Mouse (Mus musculus) right cerebral cortex, postnatal 10 days (tissue): ENCODE measurements around the gene Thsd7a.

Experiments used
- DNase-seq, 2 experiments: peaks; one replicate each; pipeline ENCODE4 v3.0.0; 2021; ENCODE audit warnings: low spot score in 2 of 2

Gene Thsd7a

DNA sequence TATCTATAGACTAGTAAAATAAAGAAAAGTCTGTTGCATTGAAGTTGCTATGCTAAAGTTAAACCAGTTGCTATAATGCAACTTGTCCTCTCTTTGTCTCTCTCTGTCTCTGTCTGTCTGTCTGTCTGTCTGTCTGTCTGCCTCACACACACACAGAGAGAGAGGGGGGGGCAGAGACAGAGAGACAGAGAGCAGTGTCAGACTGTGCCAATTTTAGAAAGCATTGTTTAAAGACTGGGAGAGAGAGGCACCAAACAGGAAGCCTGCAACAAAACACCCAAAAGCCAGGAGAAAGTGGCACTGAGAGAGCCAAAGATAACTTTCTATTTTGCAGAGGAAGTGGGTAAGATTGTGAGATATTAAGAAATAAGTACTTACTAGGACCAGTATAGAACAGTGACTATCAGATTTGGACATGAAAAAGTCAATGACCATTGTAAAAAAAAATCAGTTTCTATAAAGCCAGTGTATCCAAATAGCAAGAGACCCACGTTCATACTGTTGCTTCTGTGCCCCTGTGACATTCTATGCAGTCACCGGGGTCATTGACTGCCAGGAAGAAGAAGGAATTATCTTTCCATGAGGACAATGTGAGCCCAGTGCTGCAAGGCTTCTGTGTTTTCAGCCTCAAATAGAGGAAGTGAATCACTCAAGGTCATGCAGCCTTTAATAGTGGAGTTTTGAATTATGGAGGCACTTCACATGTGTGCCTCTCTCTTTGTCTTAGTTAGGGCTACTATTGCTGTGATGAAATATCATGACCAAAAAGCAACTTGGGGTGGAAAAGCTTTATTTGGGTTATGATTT lies 355.4 kb downstream of the Thsd7a start:
- no peak for DNase-seq

DNA sequence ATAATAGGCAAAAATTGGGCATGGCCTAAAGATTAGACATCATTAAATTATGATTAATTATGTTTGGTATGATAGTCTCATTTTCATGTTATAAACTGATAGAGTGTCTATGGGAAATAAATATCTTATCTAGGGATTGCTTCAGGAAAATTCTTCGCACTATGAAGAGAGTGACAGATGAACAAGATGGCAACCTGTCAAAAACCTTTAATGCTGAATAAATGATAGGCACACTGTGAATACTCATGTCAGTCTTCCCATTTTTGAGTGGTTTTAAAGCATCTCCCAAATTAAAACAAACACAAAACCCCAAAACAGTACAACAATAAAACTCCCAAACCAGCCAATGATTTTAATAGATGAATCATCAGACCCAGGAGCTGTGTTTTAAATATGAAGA lies 362.5 kb downstream of the Thsd7a start:
- no peak for DNase-seq

DNA sequence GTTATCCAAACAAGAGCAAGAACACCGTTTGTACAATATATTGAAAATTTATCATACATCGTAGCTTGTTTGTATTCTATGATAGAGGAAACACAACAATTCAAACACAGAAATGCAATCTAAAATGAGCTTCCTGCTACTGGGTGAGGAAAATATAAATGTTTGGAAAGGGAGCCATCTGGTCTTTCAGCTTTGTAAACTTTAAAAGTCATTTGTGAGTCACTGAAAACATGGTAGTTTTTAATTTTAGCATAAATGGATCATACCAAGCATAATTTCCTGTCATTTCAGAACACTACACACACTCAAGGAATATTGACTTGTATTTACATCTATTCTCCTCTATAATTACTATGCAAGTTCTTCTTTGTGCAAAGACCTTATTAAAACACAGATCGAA lies 363.6 kb downstream of the Thsd7a start:
- DNase-seq, result no peak

DNA sequence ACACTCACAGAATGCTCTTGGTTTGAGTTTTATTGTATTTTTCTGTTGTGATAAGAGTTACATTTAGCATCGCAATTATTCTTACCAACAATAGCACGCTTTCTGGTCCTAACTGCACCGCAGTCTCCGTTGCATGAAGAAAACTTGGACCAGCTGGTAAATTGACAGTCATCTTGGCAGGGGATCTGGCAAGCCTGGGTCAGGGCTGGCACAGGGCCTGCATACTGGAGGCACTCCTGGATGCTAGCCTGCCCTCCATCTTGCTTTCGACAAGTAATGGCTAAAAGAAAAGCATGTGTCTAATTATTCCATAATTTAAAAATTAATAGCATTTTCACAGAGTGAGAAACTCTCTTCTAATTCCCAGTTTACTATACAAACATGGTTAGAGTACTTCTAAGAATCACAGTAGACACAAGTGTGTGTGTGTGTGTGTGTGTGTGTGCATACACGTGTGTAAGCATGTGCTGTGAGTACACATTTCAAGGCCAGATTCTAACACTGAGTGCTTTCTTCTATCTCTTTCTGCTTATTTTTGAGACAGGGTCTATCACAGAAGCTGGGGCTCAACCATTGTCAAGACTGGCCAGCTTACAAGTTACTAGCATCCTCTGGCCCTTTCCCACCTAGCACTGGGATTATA lies 368.0 kb downstream of the Thsd7a start:
- DNase-seq, result peak; percentile 88 to 89

DNA sequence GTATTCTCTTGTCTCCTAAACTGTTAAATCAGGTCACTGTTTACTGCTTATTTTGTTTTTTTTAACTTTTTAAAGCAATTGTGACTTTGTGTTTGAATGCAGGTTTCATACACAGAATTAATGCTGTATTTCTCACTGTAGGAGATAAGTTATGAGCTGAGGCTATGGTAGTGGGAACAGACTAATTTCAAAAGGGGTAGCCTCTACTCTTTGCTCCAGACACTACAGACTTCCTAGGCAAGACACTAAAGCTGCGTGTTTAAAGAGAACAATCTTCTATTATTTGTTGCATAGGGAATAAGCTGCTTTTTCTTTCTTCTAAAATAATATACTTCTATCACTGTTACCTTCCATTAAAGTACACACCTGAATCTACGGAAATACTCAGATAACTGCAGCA lies 368.5 kb downstream of the Thsd7a start:
- DNase-seq, result no peak

DNA sequence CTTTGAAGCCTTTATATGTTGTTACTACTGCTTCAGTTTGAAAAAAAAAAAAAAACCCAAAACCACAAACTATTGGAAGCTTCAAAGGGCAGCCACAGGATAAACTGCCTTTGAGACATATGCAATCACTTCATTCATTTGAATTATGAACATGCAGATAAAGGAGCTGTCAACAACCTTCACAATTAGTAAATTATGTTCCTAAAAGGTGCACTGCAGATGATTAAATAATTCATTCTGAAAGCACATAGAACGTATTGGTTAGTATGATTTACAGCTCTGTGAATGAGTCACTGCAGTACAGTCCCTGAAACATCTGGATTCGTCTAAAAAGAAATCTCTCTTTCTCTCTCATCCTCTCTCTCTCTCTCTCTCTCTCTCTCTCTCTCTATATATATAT lies 390.5 kb downstream of the Thsd7a start:
- no peak for DNase-seq

DNA sequence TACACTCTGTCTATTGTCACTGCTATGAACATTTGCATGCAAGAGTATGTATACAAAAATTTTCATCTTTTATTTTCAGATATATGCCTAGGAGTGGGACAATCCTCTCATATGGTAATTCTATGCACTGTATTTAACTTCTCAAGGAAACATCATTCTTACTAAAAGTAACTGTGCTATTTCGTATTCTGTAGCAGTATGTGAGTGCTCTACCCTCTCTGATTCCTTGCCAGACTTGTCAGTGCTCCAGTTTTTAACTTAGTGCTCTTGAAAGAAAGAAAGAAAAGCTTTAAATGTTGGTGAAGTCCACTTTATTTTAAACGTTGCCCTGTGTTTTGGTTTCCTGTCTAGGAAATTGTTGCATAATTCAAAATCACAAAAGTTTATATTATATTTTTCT lies 395.6 kb downstream of the Thsd7a start:
- DNase-seq, result no peak

DNA sequence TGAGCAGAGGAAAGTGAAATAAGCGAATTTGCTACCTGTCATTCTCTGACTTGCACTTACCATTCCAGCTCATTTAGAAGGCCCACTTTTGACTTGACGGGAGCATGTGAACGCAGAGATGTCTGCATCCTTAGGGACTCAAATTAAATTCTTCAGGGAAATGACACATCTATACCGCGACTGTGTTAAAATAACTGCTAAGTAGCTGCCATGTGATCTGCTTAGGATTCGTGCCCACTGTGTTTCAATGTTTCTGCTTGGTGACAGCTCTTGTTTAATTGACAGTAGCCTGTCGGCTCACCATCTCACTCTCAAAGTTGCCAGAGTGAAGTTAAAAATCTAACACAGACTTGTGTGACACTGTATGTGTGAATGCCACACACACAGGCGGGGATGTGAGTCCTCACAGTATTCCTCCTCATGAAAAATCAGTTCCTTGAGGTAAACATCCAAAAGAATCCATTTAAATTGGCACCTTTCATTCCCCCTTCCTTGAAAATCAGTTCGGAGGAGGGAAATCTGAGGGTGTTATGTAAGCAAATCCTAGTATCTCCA lies 397.0 kb downstream of the Thsd7a start:
- peak in 1 of 2 experiments; percentile 39 for DNase-seq

DNA sequence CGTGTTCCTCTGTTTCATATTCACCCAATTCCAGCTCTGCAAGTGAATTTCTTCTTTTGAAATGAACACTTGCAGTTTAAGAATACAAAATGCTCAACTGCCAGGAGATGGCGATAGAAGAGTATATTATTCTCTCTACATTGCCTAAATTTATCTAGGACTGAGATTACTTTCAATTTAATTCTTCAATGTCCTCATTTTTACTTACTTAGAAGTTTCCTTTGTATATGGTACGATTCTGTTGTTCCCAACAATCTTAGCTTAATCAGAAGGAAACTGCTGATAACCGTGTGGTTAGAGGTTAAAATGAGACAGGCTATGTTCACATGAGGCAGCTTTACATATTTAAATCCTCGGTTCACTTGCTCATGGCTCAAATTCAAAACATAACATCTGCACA lies 398.5 kb downstream of the Thsd7a start:
- peak in 1 of 2 experiments; percentile 29 for DNase-seq

DNA sequence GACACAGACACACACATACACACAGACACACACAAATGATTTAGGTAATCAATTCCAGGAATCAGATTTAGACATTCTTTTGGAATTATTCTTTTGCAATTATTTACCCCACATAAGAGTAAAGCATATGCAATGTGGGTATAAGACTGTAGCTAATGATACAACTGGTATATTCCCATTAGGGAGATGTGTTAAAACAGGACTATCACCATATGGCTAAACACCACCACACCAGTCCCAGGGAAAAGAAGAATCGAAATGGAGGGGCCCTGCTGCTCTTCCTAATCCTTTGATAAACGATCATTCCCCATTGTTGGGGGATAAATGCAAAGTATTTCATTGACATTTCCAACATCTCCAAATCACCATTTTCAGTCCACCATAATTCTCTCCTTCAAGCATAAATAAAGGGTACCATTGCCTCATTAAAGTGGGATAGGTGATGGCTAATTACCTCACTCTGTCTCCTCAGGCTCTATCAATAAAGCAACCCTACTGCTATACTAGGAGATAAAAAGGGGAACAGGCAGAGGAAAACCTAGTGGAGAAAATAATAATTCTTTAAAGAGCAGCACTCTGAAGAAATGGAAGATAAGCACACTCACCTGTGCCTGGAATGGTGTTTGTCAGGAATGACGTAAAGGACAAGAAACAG lies 400.0 kb downstream of the Thsd7a start:
- no peak for DNase-seq

DNA sequence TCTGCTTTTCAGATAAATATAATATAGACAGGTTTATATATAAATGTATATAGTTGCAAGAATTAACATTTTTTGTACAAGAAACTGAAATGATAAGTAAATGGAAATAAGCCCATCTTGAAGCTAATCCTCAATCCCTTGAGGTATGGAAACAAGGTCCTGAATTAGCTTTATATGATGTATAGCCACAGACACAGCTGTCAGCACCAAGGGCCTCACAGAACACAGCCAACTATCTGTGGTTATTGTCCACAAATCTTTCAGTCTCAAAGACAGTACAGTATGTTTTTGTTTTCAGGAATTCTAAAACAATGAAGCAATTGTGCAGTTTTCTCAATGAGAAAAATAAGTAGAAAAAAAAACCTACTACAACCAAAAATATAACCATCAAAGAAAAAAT lies 400.5 kb downstream of the Thsd7a start:
- DNase-seq, result no peak

DNA sequence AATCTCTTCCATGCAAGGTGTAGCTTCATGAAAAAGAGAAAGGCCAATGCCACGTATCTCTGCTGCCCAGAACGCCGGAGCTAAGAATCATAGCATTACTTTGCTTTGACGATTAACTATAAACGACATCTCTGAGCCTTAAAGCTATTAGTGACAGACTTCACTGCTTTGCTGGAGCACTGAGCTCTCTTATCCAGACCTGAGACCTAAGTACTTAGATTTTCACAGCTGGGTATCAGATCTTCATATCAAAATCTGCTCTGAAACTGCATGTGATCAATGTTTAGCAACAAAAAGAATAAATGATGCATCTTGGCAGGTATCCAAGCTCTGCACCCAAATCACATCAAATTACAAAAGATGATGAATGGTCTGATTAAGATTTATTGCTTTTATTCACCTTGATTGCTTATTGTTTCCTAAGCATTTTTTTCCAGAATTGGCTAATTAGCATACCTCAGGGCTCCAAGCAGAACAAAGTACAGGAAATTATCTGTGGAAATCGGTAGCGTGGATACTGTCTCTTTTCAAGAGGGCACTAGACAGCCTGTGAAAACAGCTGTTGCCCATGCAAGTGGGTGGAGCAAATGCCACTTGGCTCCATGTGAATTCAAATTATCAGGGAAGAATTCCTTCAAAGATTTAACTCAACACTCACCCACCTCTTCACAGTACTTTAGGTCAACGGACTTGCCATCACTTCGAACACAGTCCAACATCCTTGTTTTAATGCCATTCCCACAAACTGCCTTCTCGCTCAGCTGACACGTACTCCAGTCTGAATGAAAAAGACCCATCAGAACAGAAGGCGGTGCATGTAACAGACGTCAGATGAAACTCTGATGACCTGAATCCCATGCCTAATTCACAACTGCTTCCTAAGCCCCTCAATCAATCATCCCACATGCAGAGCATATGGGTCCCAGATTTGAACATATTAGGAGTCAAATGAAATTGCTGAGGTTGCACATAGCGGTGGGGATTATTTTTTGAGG lies 412.3 kb downstream of the Thsd7a start:
- DNase-seq, result no peak

DNA sequence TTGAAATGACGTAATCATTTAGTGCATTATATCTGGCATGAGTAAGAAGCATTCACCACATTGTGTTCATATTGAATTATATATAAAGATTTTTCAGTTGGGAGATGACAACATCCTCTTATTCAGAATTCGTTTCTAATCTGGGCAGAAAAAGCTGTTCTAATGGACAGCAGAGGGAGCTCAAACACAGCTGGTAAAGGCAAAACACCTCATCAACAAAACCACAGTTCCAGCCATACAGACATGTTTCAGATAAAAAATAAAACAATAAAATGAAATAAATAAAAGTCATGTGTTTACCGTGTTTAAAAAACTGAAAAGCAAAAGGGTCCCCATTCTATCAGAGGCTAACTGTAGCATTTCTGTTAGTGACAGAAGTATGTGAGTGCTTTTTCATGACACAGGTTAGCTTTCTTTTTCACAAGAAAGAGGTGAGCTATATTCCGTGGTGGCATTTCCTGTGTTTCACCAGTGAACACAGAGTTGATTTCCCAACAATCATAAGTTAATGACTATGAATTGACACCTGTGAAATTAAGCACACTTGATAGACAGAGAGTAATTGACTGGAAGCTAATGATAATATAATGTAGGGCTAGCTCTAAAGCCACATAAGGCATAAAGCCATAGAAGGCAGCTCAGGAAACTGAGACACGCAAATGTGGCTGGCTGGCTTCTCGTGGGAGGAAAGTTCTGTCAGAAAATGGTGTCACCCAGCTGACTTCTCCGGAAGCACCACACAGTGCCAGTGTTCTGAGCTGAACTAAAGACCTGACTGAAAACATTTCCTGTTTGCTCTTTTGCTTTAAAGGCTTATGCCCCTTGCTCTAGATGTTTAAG lies 433.9 kb downstream of the Thsd7a start:
- peak; percentile 32 for DNase-seq

DNA sequence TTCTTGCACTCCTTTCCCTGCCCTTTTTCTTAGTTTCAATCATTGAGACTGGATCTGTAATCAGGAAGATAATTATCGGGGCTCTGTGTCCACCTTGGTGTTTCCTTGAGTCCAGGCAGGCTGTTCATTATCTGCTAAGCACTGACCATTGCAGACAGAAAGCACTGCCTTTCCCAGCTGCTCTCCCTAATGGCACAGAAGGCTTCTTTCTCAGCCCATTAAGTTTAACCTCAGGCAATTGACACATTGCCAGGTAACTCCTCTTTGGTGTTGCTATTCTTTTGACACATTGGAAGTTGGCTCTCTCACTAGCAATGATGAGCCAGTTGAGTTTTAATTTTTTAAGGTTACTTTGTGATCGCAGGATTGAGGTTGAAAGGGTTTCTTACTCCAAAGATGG lies 441.7 kb downstream of the Thsd7a start:
- no peak for DNase-seq

DNA sequence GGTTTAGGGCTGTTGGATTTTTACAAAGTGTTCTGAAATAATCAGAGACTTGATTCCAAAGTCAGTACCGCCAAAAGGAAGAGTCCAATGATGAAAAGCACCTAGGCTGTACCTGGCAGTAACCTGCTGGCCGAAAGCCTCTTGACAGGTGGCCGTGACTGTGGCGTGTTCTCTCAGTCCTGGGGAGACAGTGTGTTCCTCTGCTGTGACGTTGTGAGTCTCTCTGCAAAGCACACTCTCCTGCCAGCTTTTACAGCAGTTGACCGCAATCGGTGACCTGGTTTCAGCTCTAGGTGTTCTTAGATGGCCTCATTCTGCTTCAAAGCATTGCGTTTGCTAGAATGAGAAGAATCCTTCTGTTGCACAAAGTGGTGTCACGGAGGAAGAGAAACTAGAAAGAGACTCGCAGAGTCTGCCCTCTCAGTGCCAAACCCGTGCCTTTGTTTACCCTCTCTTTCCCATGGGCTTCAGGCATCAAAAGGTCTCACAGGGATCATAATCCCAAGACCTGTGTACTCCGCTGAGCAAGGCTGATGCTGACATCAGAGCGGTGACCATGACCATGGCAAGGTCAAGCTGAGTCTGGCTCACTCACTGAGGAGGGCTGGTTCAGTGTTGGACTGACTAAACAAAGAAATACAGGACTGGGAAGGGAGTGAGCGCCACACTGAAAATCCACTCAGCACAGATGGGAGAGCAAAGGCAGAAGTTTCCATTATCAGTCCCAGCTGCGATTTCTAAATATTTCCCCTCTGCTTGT lies 486.4 kb downstream of the Thsd7a start:
- DNase-seq, result no peak
